Mouse (Mus musculus): ENCODE measurements around the gene Ttc23. TPM values are rescaled to one million over a fixed set of nuclear protein-coding genes. Genes with fewer than 3 reads are reported as not detected.
A peak's percentile ranks its signal among the peaks of the same experiment; 100 is the strongest.

Gene Ttc23
- polyA plus RNA-seq, 1 experiment from 2014 or later, result 6.0 TPM

GRCm38 (mm10) chr7:67788713-67789112, 141.5 kb downstream of the Ttc23 start:
- 14% methylated on average over 10 of the region's 10 CpGs for WGBS (ENCODE audit: insufficient replicate concordance)
- H3K4me1 ChIP-seq (ENCODE audit: control insufficient read depth, low read depth, low read length), result no peaks in the 10 kb centered on the region
- no peaks in the 10 kb centered on the region for H3K27me3 ChIP-seq (ENCODE audit: control insufficient read depth, insufficient read depth, low read depth, low read length)
- ATAC-seq (ENCODE audit: low read depth), result no peak
- no peak overlapping the region for H3K4me2 ChIP-seq (ENCODE audit: low read depth, low read length)
- H3K9ac ChIP-seq (ENCODE audit: low read depth, low read length), result no peak overlapping the region
- no peaks in the 10 kb centered on the region for H3K9me3 ChIP-seq (replicated peaks; ENCODE audit: control insufficient read depth, low read length)
- H3K36me3 ChIP-seq (ENCODE audit: control insufficient read depth, insufficient read depth), result no peaks in the 10 kb centered on the region
- no peak overlapping the region for H3K27ac ChIP-seq (ENCODE audit: low read length)
- H3K4me3 ChIP-seq (ENCODE audit: low read depth, low read length), result no peak overlapping the region

- Histone ChIP-seq H3K4me2 (ENCODE audit: low read depth, low read length) (no peak overlapping the region), H3K9me3 (replicated peaks; ENCODE audit: control insufficient read depth, low read length) (no peaks in the 10 kb centered on the region), H3K4me3 (ENCODE audit: low read depth, low read length) (no peak overlapping the region), H3K27ac (ENCODE audit: low read length) (no peak overlapping the region), H3K4me1 (ENCODE audit: control insufficient read depth, low read depth, low read length) (no peaks in the 10 kb centered on the region), H3K36me3 (ENCODE audit: control insufficient read depth, insufficient read depth) (no peaks in the 10 kb centered on the region), H3K27me3 (ENCODE audit: control insufficient read depth, insufficient read depth, low read depth, low read length) (no peaks in the 10 kb centered on the region), H3K9ac (ENCODE audit: low read depth, low read length) (no peak overlapping the region)
- 47% methylated on average over 7 of the region's 7 CpGs for WGBS (ENCODE audit: insufficient replicate concordance)
- no peak for ATAC-seq (ENCODE audit: low read depth)
Measured at GRCm38 (mm10) chr7:67791256-67791655, 144.0 kb downstream of the Ttc23 start.

- Histone ChIP-seq H3K9ac (ENCODE audit: low read depth, low read length) (no peak overlapping the region), H3K4me2 (ENCODE audit: low read depth, low read length) (no peak overlapping the region), H3K27me3 (ENCODE audit: control insufficient read depth, insufficient read depth, low read depth, low read length) (no peaks in the 10 kb centered on the region), H3K4me1 (ENCODE audit: control insufficient read depth, low read depth, low read length) (no peaks in the 10 kb centered on the region), H3K27ac (ENCODE audit: low read length) (no peak overlapping the region), H3K4me3 (ENCODE audit: low read depth, low read length) (no peak overlapping the region), H3K9me3 (replicated peaks; ENCODE audit: control insufficient read depth, low read length) (no peaks in the 10 kb centered on the region), H3K36me3 (ENCODE audit: control insufficient read depth, insufficient read depth) (no peaks in the 10 kb centered on the region)
- ATAC-seq (ENCODE audit: low read depth), result no peak
- 62% methylated on average over 7 of the region's 7 CpGs for WGBS (ENCODE audit: insufficient replicate concordance)
Measured at GRCm38 (mm10) chr7:67793449-67793848, 146.2 kb downstream of the Ttc23 start.

GRCm38 (mm10) chr7:67797065-67797464, 149.9 kb downstream of the Ttc23 start:
- Histone ChIP-seq H3K9me3 (replicated peaks; ENCODE audit: control insufficient read depth, low read length) (no peaks in the 10 kb centered on the region), H3K27me3 (ENCODE audit: control insufficient read depth, insufficient read depth, low read depth, low read length) (no peaks in the 10 kb centered on the region; the same call in none of the 2 replicates), H3K4me2 (ENCODE audit: low read depth, low read length) (no peak overlapping the region), H3K9ac (ENCODE audit: low read depth, low read length) (no peak overlapping the region), H3K4me3 (ENCODE audit: low read depth, low read length) (no peak overlapping the region), H3K4me1 (ENCODE audit: control insufficient read depth, low read depth, low read length) (no peaks in the 10 kb centered on the region), H3K27ac (ENCODE audit: low read length) (no peak overlapping the region), H3K36me3 (ENCODE audit: control insufficient read depth, insufficient read depth) (no peaks in the 10 kb centered on the region)
- no peak for ATAC-seq (ENCODE audit: low read depth)
- 39% methylated on average over 8 of the region's 8 CpGs for WGBS (ENCODE audit: insufficient replicate concordance)

- Histone ChIP-seq H3K4me3 (ENCODE audit: low read depth, low read length) (no peak overlapping the region), H3K27ac (ENCODE audit: low read length) (no peak overlapping the region), H3K9ac (ENCODE audit: low read depth, low read length) (no peak overlapping the region), H3K27me3 (ENCODE audit: control insufficient read depth, insufficient read depth, low read depth, low read length) (no peaks in the 10 kb centered on the region; the same call in none of the 2 replicates), H3K36me3 (ENCODE audit: control insufficient read depth, insufficient read depth) (no peaks in the 10 kb centered on the region), H3K4me1 (ENCODE audit: control insufficient read depth, low read depth, low read length) (no peaks in the 10 kb centered on the region), H3K4me2 (ENCODE audit: low read depth, low read length) (no peak overlapping the region), H3K9me3 (replicated peaks; ENCODE audit: control insufficient read depth, low read length) (no peaks in the 10 kb centered on the region)
- no peak for ATAC-seq (ENCODE audit: low read depth)
- 31% methylated on average over 4 of the region's 4 CpGs for WGBS (ENCODE audit: insufficient replicate concordance)
Measured at GRCm38 (mm10) chr7:67798476-67798875, 151.3 kb downstream of the Ttc23 start.

GRCm38 (mm10) chr7:67800547-67800946, 153.3 kb downstream of the Ttc23 start:
- H3K9ac ChIP-seq (ENCODE audit: low read depth, low read length), result no peak overlapping the region
- no peaks in the 10 kb centered on the region; the same call in none of the 2 replicates for H3K27me3 ChIP-seq (ENCODE audit: control insufficient read depth, insufficient read depth, low read depth, low read length)
- H3K27ac ChIP-seq (ENCODE audit: low read length), result no peak overlapping the region
- no peak for ATAC-seq (ENCODE audit: low read depth)
- 65% methylated on average over 6 of the region's 6 CpGs for WGBS (ENCODE audit: insufficient replicate concordance)
- H3K36me3 ChIP-seq (ENCODE audit: control insufficient read depth, insufficient read depth), result no peaks in the 10 kb centered on the region
- no peaks in the 10 kb centered on the region for H3K9me3 ChIP-seq (replicated peaks; ENCODE audit: control insufficient read depth, low read length)
- no peaks in the 10 kb centered on the region; the same call in 1 of the 2 replicates for H3K4me1 ChIP-seq (ENCODE audit: control insufficient read depth, low read depth, low read length)
- H3K4me2 ChIP-seq (ENCODE audit: low read depth, low read length), result no peak overlapping the region
- no peak overlapping the region for H3K4me3 ChIP-seq (ENCODE audit: low read depth, low read length)

GRCm38 (mm10) chr7:67801022-67801421, 153.8 kb downstream of the Ttc23 start:
- no peak for ATAC-seq (ENCODE audit: low read depth)
- no peak overlapping the region for H3K4me3 ChIP-seq (ENCODE audit: low read depth, low read length)
- 51% methylated on average over 4 of the region's 4 CpGs for WGBS (ENCODE audit: insufficient replicate concordance)
- no peaks in the 10 kb centered on the region for H3K9me3 ChIP-seq (replicated peaks; ENCODE audit: control insufficient read depth, low read length)
- no peak overlapping the region for H3K9ac ChIP-seq (ENCODE audit: low read depth, low read length)
- no peaks in the 10 kb centered on the region; the same call in none of the 2 replicates for H3K27me3 ChIP-seq (ENCODE audit: control insufficient read depth, insufficient read depth, low read depth, low read length)
- no peaks in the 10 kb centered on the region for H3K36me3 ChIP-seq (ENCODE audit: control insufficient read depth, insufficient read depth)
- H3K4me2 ChIP-seq (ENCODE audit: low read depth, low read length), result no peak overlapping the region
- no peaks in the 10 kb centered on the region; the same call in 1 of the 2 replicates for H3K4me1 ChIP-seq (ENCODE audit: control insufficient read depth, low read depth, low read length)
- no peak overlapping the region for H3K27ac ChIP-seq (ENCODE audit: low read length)

- no peaks in the 10 kb centered on the region for H3K9me3 ChIP-seq (replicated peaks; ENCODE audit: control insufficient read depth, low read length)
- ATAC-seq (ENCODE audit: low read depth), result peak; percentile 41; the same call in 1 of the 2 replicates
- no peaks in the 10 kb centered on the region; the same call in 1 of the 2 replicates for H3K4me1 ChIP-seq (ENCODE audit: control insufficient read depth, low read depth, low read length)
- WGBS (ENCODE audit: insufficient replicate concordance), result 9% methylated on average over 28 of the region's 28 CpGs
- H3K4me3 ChIP-seq (ENCODE audit: low read depth, low read length), result peak overlapping the region; percentile 30
- no peaks in the 10 kb centered on the region; the same call in none of the 2 replicates for H3K27me3 ChIP-seq (ENCODE audit: control insufficient read depth, insufficient read depth, low read depth, low read length)
- peak overlapping the region; percentile 48 for H3K4me2 ChIP-seq (ENCODE audit: low read depth, low read length)
- no peak overlapping the region for H3K27ac ChIP-seq (ENCODE audit: low read length)
- no peaks in the 10 kb centered on the region for H3K36me3 ChIP-seq (ENCODE audit: control insufficient read depth, insufficient read depth)
- peak overlapping the region; percentile 26; the same call in 1 of the 2 replicates for H3K9ac ChIP-seq (ENCODE audit: low read depth, low read length)
Measured at GRCm38 (mm10) chr7:67803015-67803856, 156.0 kb downstream of the Ttc23 start.

- H3K4me3 ChIP-seq (ENCODE audit: low read depth, low read length), result peak overlapping the region; percentile 30
- H3K9ac ChIP-seq (ENCODE audit: low read depth, low read length), result peak overlapping the region; percentile 26; the same call in 1 of the 2 replicates
- 3% methylated on average over 12 of the region's 13 CpGs for WGBS (ENCODE audit: insufficient replicate concordance)
- no peak for ATAC-seq (ENCODE audit: low read depth)
- no peaks in the 10 kb centered on the region; the same call in none of the 2 replicates for H3K27me3 ChIP-seq (ENCODE audit: control insufficient read depth, insufficient read depth, low read depth, low read length)
- H3K4me2 ChIP-seq (ENCODE audit: low read depth, low read length), result peak overlapping the region; percentile 48
- no peaks in the 10 kb centered on the region; the same call in 1 of the 2 replicates for H3K4me1 ChIP-seq (ENCODE audit: control insufficient read depth, low read depth, low read length)
- no peaks in the 10 kb centered on the region for H3K36me3 ChIP-seq (ENCODE audit: control insufficient read depth, insufficient read depth)
- no peak overlapping the region for H3K27ac ChIP-seq (ENCODE audit: low read length)
- H3K9me3 ChIP-seq (replicated peaks; ENCODE audit: control insufficient read depth, low read length), result no peaks in the 10 kb centered on the region
Measured at GRCm38 (mm10) chr7:67803857-67804215, 156.6 kb downstream of the Ttc23 start.

Data from liver, embryonic 16.5 days (tissue).